15 mouse cellular contexts compared by ENCODE assay signal in the genomic region with DNA sequence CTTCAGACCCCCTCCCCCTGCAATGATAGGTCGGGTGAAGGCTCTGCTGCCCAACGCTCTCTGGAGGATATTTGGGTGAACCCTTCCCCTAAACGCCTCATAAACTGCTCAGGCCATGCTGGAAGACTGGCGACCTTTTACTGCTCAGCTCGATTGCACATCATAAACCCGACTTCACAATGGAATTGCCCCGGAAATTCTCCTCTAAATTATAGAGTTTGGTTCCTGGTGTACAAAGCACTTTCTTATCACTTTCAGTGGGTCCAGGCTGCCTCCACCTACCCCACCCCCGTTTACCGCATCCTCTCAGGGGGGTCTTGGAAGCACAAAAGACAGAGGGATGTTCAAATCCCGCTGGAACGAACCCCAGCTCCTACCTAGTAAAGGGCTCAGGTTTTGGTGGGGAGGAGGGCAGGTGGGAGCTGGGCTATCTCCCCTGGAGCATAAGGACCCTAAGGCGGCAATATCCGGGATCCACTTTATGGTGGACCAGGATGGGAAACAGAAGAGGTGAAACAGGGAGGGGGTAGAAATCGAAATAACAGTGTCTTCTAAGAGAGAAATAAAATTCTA. TPM values are rescaled to one million over a fixed set of nuclear protein-coding genes. Genes with fewer than 3 reads are reported as not detected.
DNase-seq lines count a peak whose midpoint lies in the region; ATAC-seq and TF ChIP-seq lines count a peak whose summit lies in the region.
"Had no signal": no experiment of that assay in that cellular context is flagged by ENCODE, and none has a peak within 500 bp of the region (broad histone marks: within the 10 kb centered on the region; RNA-seq: fewer than 3 reads in every experiment).

No protein-coding gene starts in this region.

- no peaks in the 10 kb centered on the region for H3K9me3 ChIP-seq in hindbrain, embryonic 11.5 days (ENCODE audit: control insufficient read depth, low read length)
- no peaks in the 10 kb centered on the region for H3K9me3 ChIP-seq in hindbrain, postnatal 0 days (ENCODE audit: low read length)
- no peaks in the 10 kb centered on the region for H3K9me3 ChIP-seq in intestine, embryonic 14.5 days (ENCODE audit: control insufficient read depth, low read length)
- H3K9me3 ChIP-seq in kidney, embryonic 15.5 days (replicated peaks), result no peaks in the 10 kb centered on the region
- no peaks in the 10 kb centered on the region for H3K9me3 ChIP-seq in heart, embryonic 10.5 days

- H3K9ac ChIP-seq in hindbrain, embryonic 11.5 days (ENCODE audit: low read depth, low read length), result no peak overlapping the region
- no peak overlapping the region for H3K9ac ChIP-seq in hindbrain, postnatal 0 days (replicated peaks; ENCODE audit: low read length)
- H3K9ac ChIP-seq in intestine, embryonic 14.5 days (ENCODE audit: low read length), result no peak overlapping the region
- peak overlapping the region; percentile 78 for H3K9ac ChIP-seq in kidney, embryonic 15.5 days
- H3K9ac ChIP-seq: liver, embryonic 14.5 days had no signal

- H3K4me1 ChIP-seq in hindbrain, embryonic 11.5 days (replicated peaks; ENCODE audit: control insufficient read depth, insufficient read depth, low read length), result peaks cover 8% of the 10 kb centered on the region; the same call in 1 of the 2 replicates
- H3K4me1 ChIP-seq in hindbrain, postnatal 0 days (ENCODE audit: insufficient read depth, low read length), result no peaks in the 10 kb centered on the region
- H3K4me1 ChIP-seq in intestine, embryonic 14.5 days (replicated peaks; ENCODE audit: control insufficient read depth, insufficient read depth, low read length), result peaks cover 24% of the 10 kb centered on the region; the same call in 1 of the 2 replicates
- H3K4me1 ChIP-seq in kidney, embryonic 15.5 days, result peaks cover 61% of the 10 kb centered on the region
- H3K4me1 ChIP-seq in cerebellum, adult 2 months (ENCODE audit: control insufficient read depth, insufficient read depth, low read length), result no peaks in the 10 kb centered on the region
- peaks cover 26% of the 10 kb centered on the region for H3K4me1 ChIP-seq in heart, embryonic 10.5 days

- peaks cover 28% of the 10 kb centered on the region for H3K79me2 ChIP-seq in myocyte (ENCODE audit: control insufficient read depth, insufficient read depth)

- no peak overlapping the region for H3ac ChIP-seq in myocyte (ENCODE audit: control insufficient read depth, insufficient read length)

- H3K27me3 ChIP-seq in hindbrain, embryonic 11.5 days (ENCODE audit: control insufficient read depth, insufficient read depth, low read length), result peaks cover 99% of the 10 kb centered on the region
- peaks cover 96% of the 10 kb centered on the region for H3K27me3 ChIP-seq in hindbrain, postnatal 0 days (ENCODE audit: insufficient read depth, low read length)
- H3K27me3 ChIP-seq in intestine, embryonic 14.5 days (replicated peaks; ENCODE audit: control insufficient read depth, insufficient read depth, low read length), result peaks cover 95% of the 10 kb centered on the region
- H3K27me3 ChIP-seq in kidney, embryonic 15.5 days, result peaks cover 21% of the 10 kb centered on the region; the same call in 1 of the 2 replicates
- H3K27me3 ChIP-seq in myocyte (ENCODE audit: control insufficient read depth, insufficient read depth, insufficient read length), result no peaks in the 10 kb centered on the region
- peaks cover 9% of the 10 kb centered on the region; the same call in 1 of the 2 replicates for H3K27me3 ChIP-seq in cerebellum, adult 2 months (ENCODE audit: control insufficient read depth, insufficient read depth, low read length)
- H3K27me3 ChIP-seq in heart, embryonic 10.5 days (ENCODE audit: insufficient read depth, poor library complexity, severe bottlenecking), result peaks cover 100% of the 10 kb centered on the region

- 7% methylated on average over 14 of the region's 14 CpGs for WGBS in hindbrain, embryonic 11.5 days
- 8% methylated on average over 14 of the region's 14 CpGs for WGBS in hindbrain, postnatal 0 days
- WGBS in intestine, embryonic 14.5 days, result 38% methylated on average over 14 of the region's 14 CpGs
- 24% methylated on average over 14 of the region's 14 CpGs for WGBS in kidney, embryonic 15.5 days
- WGBS in cerebellum, adult 2 months, result 10% methylated on average over 14 of the region's 14 CpGs
- WGBS in heart, embryonic 10.5 days, result 8% methylated on average over 14 of the region's 14 CpGs

- H3K4me2 ChIP-seq in hindbrain, embryonic 11.5 days (replicated peaks; ENCODE audit: low read depth, low read length), result no peak overlapping the region
- no peak overlapping the region for H3K4me2 ChIP-seq in hindbrain, postnatal 0 days (ENCODE audit: low read depth, low read length)
- H3K4me2 ChIP-seq in intestine, embryonic 14.5 days (ENCODE audit: low read length), result peak overlapping the region; percentile 96; the same call in 1 of the 2 replicates
- peak overlapping the region; percentile 92 for H3K4me2 ChIP-seq in kidney, embryonic 15.5 days
- peak overlapping the region; percentile 88 for H3K4me2 ChIP-seq in myocyte (ENCODE audit: low read depth)

- DNase-seq in hindbrain, embryonic 11.5 days (ENCODE audit: low spot score), result peak; percentile 70
- DNase-seq in hindbrain, postnatal 0 days (ENCODE audit: low spot score), result no peak
- no peak for DNase-seq in intestine, embryonic 14.5 days (ENCODE audit: low spot score)
- DNase-seq in cerebellum, adult 2 months, result no peak
- no peak for DNase-seq in thymus, postnatal 4 days
- DNase-seq in heart, embryonic 10.5 days (ENCODE audit: low spot score), result no peak
- DNase-seq: layer of hippocampus, postnatal 36 days; spleen, adult 18-20 months had no signal

- no peak overlapping the region for H3K27ac ChIP-seq in hindbrain, embryonic 11.5 days (ENCODE audit: low read depth, low read length)
- no peak overlapping the region for H3K27ac ChIP-seq in hindbrain, postnatal 0 days
- H3K27ac ChIP-seq in intestine, embryonic 14.5 days (ENCODE audit: low read depth), result no peak overlapping the region
- H3K27ac ChIP-seq in kidney, embryonic 15.5 days, result peak overlapping the region; percentile 99
- H3K27ac ChIP-seq in cerebellum, adult 2 months (ENCODE audit: insufficient read depth, low read length), result no peak overlapping the region
- H3K27ac ChIP-seq in heart, embryonic 10.5 days, result no peak overlapping the region
- H3K27ac ChIP-seq: liver, embryonic 14.5 days had no signal

- no peaks in the 10 kb centered on the region for H3K36me3 ChIP-seq in hindbrain, embryonic 11.5 days (ENCODE audit: control insufficient read depth, insufficient read depth, low read length)
- H3K36me3 ChIP-seq in hindbrain, postnatal 0 days (ENCODE audit: insufficient read depth, low read length), result no peaks in the 10 kb centered on the region
- no peaks in the 10 kb centered on the region for H3K36me3 ChIP-seq in intestine, embryonic 14.5 days (ENCODE audit: control insufficient read depth, insufficient read depth, low read length)
- peaks cover under 1% of the 10 kb centered on the region; the same call in 1 of the 2 replicates for H3K36me3 ChIP-seq in kidney, embryonic 15.5 days
- H3K36me3 ChIP-seq in myocyte (ENCODE audit: control insufficient read depth, insufficient read depth), result no peaks in the 10 kb centered on the region
- no peaks in the 10 kb centered on the region for H3K36me3 ChIP-seq in heart, embryonic 10.5 days

- TF ChIP-seq CTCF in hindbrain, postnatal 0 days (IDR thresholded peaks at IDR 0.05; ENCODE audit: low read depth), result no peak
- no peak for TF ChIP-seq CTCF in cerebellum, adult 2 months (IDR thresholded peaks at IDR 0.05; ENCODE audit: borderline replicate concordance, insufficient read depth, low read depth, low read length)

- no peak overlapping the region for H3K4me3 ChIP-seq in hindbrain, embryonic 11.5 days (ENCODE audit: low read depth, low read length)
- no peak overlapping the region for H3K4me3 ChIP-seq in hindbrain, postnatal 0 days (ENCODE audit: low read length)
- H3K4me3 ChIP-seq in intestine, embryonic 14.5 days (ENCODE audit: low read depth, low read length), result no peak overlapping the region
- H3K4me3 ChIP-seq in kidney, embryonic 15.5 days (replicated peaks), result peak overlapping the region; percentile 67
- H3K4me3 ChIP-seq in myocyte, result peak overlapping the region; percentile 89
- H3K4me3 ChIP-seq in cerebellum, adult 2 months (replicated peaks; ENCODE audit: insufficient read depth, low read depth, low read length), result no peak overlapping the region
- H3K4me3 ChIP-seq in heart, embryonic 10.5 days, result no peak overlapping the region

- no peak for TF ChIP-seq POLR2A in myocyte (IDR thresholded peaks at IDR 0.05; ENCODE audit: insufficient read length, low read depth)
- no peak for TF ChIP-seq POLR2A in cerebellum, adult 2 months (IDR thresholded peaks at IDR 0.05; ENCODE audit: borderline replicate concordance, insufficient read depth, low read length)

- no peak for ATAC-seq in hindbrain, embryonic 11.5 days (ENCODE audit: low FRiP score)
- no peak for ATAC-seq in hindbrain, postnatal 0 days
- ATAC-seq in intestine, embryonic 14.5 days (replicated peaks; ENCODE audit: low FRiP score, low TSS enrichment, low read depth), result no peak
- no peak for ATAC-seq in kidney, embryonic 15.5 days (replicated peaks; ENCODE audit: low FRiP score)

RNA-seq across cellular contexts. Expression of a gene that starts 2.9 kb away (rescaled TPM):
- 0.34 and 1.9 TPM in 2 replicates for polyA plus RNA-seq in hindbrain, embryonic 11.5 days (2014; fragmentation: Nextera tagmentation; extraction: Ambion mirVana)
- 2.6 and 2.9 TPM in 2 replicates for total RNA-seq in hindbrain, postnatal 0 days (2014; rRNA removed)
- polyA plus RNA-seq in hindbrain, postnatal 0 days (2015; fragmentation: Nextera tagmentation; extraction: Ambion mirVana), result 1.3 and 3.9 TPM in 2 replicates
- 9.2 and 10.1 TPM in 2 replicates for polyA plus RNA-seq in intestine, embryonic 14.5 days (2014; fragmentation: Nextera tagmentation; extraction: Ambion mirVana)
- 26.7 and 27.2 TPM in 2 replicates for polyA plus RNA-seq in kidney, embryonic 15.5 days (2015; fragmentation: Nextera tagmentation; extraction: Ambion mirVana)
- 11.9 TPM for polyA plus RNA-seq in myocyte (2012; fragmentation: generic; extraction: Trizol)
- polyA plus RNA-seq in cerebellum, adult 2 months (2012; rRNA removed), result 0.07 and 0.16 TPM in 2 replicates
- 0.11 and 2.5 TPM in 2 replicates for polyA plus RNA-seq in heart, embryonic 10.5 days (2016; fragmentation: Nextera tagmentation; extraction: Ambion mirVana)
- total RNA-seq: layer of hippocampus, postnatal 36 days; midbrain, postnatal 0 days had no signal
- polyA plus RNA-seq: frontal cortex, adult 2 months; midbrain, postnatal 0 days had no signal

RNA-seq across cellular contexts. Expression of a gene that starts 5.6 kb away (rescaled TPM):
- polyA plus RNA-seq in hindbrain, embryonic 11.5 days (2014; fragmentation: Nextera tagmentation; extraction: Ambion mirVana), result not detected in 2 replicates
- total RNA-seq in hindbrain, postnatal 0 days (2014; rRNA removed), result 0.83 and 2.2 TPM in 2 replicates
- not detected in 2 replicates for polyA plus RNA-seq in hindbrain, postnatal 0 days (2015; fragmentation: Nextera tagmentation; extraction: Ambion mirVana)
- polyA plus RNA-seq in intestine, embryonic 14.5 days (2014; fragmentation: Nextera tagmentation; extraction: Ambion mirVana), result not detected in 2 replicates
- 0.92 TPM in 1 of 2 replicates, not detected in the other for polyA plus RNA-seq in kidney, embryonic 15.5 days (2015; fragmentation: Nextera tagmentation; extraction: Ambion mirVana)
- 0.52 TPM for polyA plus RNA-seq in myocyte (2012; fragmentation: generic; extraction: Trizol)
- polyA plus RNA-seq in cerebellum, adult 2 months (2012; rRNA removed), result not detected in 2 replicates
- polyA plus RNA-seq in heart, embryonic 10.5 days (2016; fragmentation: Nextera tagmentation; extraction: Ambion mirVana), result not detected in 2 replicates
- total RNA-seq: layer of hippocampus, postnatal 36 days; midbrain, postnatal 0 days had no signal
- polyA plus RNA-seq: frontal cortex, adult 2 months; heart, postnatal 0 days; liver, embryonic 14.5 days; midbrain, postnatal 0 days had no signal

RNA-seq across cellular contexts. Expression of a gene that starts 5.6 kb away (rescaled TPM):
- polyA plus RNA-seq in hindbrain, embryonic 11.5 days (2014; fragmentation: Nextera tagmentation; extraction: Ambion mirVana), result 13.3 and 14.2 TPM in 2 replicates
- 8.7 and 9.8 TPM in 2 replicates for total RNA-seq in hindbrain, postnatal 0 days (2014; rRNA removed)
- polyA plus RNA-seq in hindbrain, postnatal 0 days (2015; fragmentation: Nextera tagmentation; extraction: Ambion mirVana), result 7.9 and 8.8 TPM in 2 replicates
- polyA plus RNA-seq in intestine, embryonic 14.5 days (2014; fragmentation: Nextera tagmentation; extraction: Ambion mirVana), result 9.2 and 9.7 TPM in 2 replicates
- 9.5 and 11.8 TPM in 2 replicates for polyA plus RNA-seq in kidney, embryonic 15.5 days (2015; fragmentation: Nextera tagmentation; extraction: Ambion mirVana)
- polyA plus RNA-seq in myocyte (2012; fragmentation: generic; extraction: Trizol), result 1.0 TPM
- polyA plus RNA-seq in cerebellum, adult 2 months (2012; rRNA removed), result 2.1 and 2.2 TPM in 2 replicates
- polyA plus RNA-seq in heart, embryonic 10.5 days (2016; fragmentation: Nextera tagmentation; extraction: Ambion mirVana), result 0.57 and 3.7 TPM in 2 replicates
- total RNA-seq: layer of hippocampus, postnatal 36 days had no signal
- polyA plus RNA-seq: frontal cortex, adult 2 months; midbrain, postnatal 0 days had no signal

RNA-seq across cellular contexts. Expression of a gene that starts 10.2 kb away (rescaled TPM):
- polyA plus RNA-seq in hindbrain, embryonic 11.5 days (2014; fragmentation: Nextera tagmentation; extraction: Ambion mirVana), result 2.1 and 11.6 TPM in 2 replicates
- total RNA-seq in hindbrain, postnatal 0 days (2014; rRNA removed), result 12.3 and 25.8 TPM in 2 replicates
- 6.0 and 7.7 TPM in 2 replicates for polyA plus RNA-seq in hindbrain, postnatal 0 days (2015; fragmentation: Nextera tagmentation; extraction: Ambion mirVana)
- polyA plus RNA-seq in intestine, embryonic 14.5 days (2014; fragmentation: Nextera tagmentation; extraction: Ambion mirVana), result 2.5 and 3.9 TPM in 2 replicates
- 4.2 and 4.3 TPM in 2 replicates for polyA plus RNA-seq in kidney, embryonic 15.5 days (2015; fragmentation: Nextera tagmentation; extraction: Ambion mirVana)
- 0.88 TPM for polyA plus RNA-seq in myocyte (2012; fragmentation: generic; extraction: Trizol)
- polyA plus RNA-seq in cerebellum, adult 2 months (2012; rRNA removed), result 0.13 and 0.46 TPM in 2 replicates
- 0.30 TPM in 1 of 2 replicates, not detected in the other for polyA plus RNA-seq in heart, embryonic 10.5 days (2016; fragmentation: Nextera tagmentation; extraction: Ambion mirVana)
- total RNA-seq: ES-E14; layer of hippocampus, postnatal 36 days; midbrain, postnatal 0 days had no signal
- polyA plus RNA-seq: frontal cortex, adult 2 months; heart, postnatal 0 days; liver, embryonic 14.5 days; midbrain, postnatal 0 days had no signal

RNA-seq across cellular contexts. Expression of a gene that starts 12.2 kb away (rescaled TPM):
- 0.25 and 1.1 TPM in 2 replicates for polyA plus RNA-seq in hindbrain, embryonic 11.5 days (2014; fragmentation: Nextera tagmentation; extraction: Ambion mirVana)
- total RNA-seq in hindbrain, postnatal 0 days (2014; rRNA removed), result 0.26 TPM in 1 of 2 replicates, not detected in the other
- 0.18 TPM in 1 of 2 replicates, not detected in the other for polyA plus RNA-seq in hindbrain, postnatal 0 days (2015; fragmentation: Nextera tagmentation; extraction: Ambion mirVana)
- polyA plus RNA-seq in intestine, embryonic 14.5 days (2014; fragmentation: Nextera tagmentation; extraction: Ambion mirVana), result 4.2 and 7.1 TPM in 2 replicates
- polyA plus RNA-seq in kidney, embryonic 15.5 days (2015; fragmentation: Nextera tagmentation; extraction: Ambion mirVana), result 53.4 and 65.1 TPM in 2 replicates
- polyA plus RNA-seq in myocyte (2012; fragmentation: generic; extraction: Trizol), result 17.7 TPM
- not detected in 2 replicates for polyA plus RNA-seq in cerebellum, adult 2 months (2012; rRNA removed)
- 0.37 and 5.6 TPM in 2 replicates for polyA plus RNA-seq in heart, embryonic 10.5 days (2016; fragmentation: Nextera tagmentation; extraction: Ambion mirVana)
- total RNA-seq: layer of hippocampus, postnatal 36 days; midbrain, postnatal 0 days had no signal
- polyA plus RNA-seq: frontal cortex, adult 2 months; heart, postnatal 0 days; midbrain, postnatal 0 days had no signal

Comparison
In these comparisons a context has a peak if more than half of its experiments do, and no peak if none do; other contexts are left out.
1. H3K4me2 ChIP-seq: peak in intestine, embryonic 14.5 days (single experiment), kidney, embryonic 15.5 days (single experiment) and myocyte (single experiment); none in hindbrain, embryonic 11.5 days (single experiment) and hindbrain, postnatal 0 days (single experiment).
2. H3K4me3 ChIP-seq: peak in kidney, embryonic 15.5 days (single experiment) and myocyte (single experiment); none in hindbrain, embryonic 11.5 days (single experiment), hindbrain, postnatal 0 days (single experiment), intestine, embryonic 14.5 days (single experiment), cerebellum, adult 2 months (single experiment) and heart, embryonic 10.5 days (single experiment).